16 mouse cellular contexts compared by ENCODE assay signal in the genomic region with DNA sequence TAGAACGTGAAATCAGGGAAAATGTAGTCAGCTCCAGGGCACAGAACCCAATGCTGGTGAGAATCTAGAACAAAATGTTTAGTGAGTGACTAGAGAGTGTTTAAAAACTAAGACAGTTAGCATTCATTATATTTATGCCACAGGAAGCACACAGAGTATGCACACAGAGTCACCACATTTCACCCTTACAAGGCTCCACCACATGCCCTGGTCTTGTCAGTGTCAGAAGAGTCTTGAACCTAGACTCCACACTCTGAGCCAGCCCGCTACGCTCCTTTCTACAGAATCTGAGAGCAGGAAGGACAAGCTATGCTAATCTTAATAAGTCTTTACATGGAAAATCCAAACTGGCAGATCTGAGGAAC.
"Had no signal": no experiment of that assay in that cellular context is flagged by ENCODE, and none has a peak within 500 bp of the region (broad histone marks: within the 10 kb centered on the region; RNA-seq: fewer than 3 reads in every experiment).

No protein-coding gene starts in this region.

- H3K27me3 ChIP-seq: kidney, embryonic 15.5 days; limb, embryonic 13.5 days; liver, embryonic 12.5 days; liver, embryonic 15.5 days; lung, embryonic 15.5 days; megakaryocyte, embryonic 14.5 days had no signal

- H3K9ac ChIP-seq: kidney, embryonic 15.5 days; limb, embryonic 13.5 days; liver, embryonic 12.5 days; liver, embryonic 15.5 days; lung, embryonic 15.5 days had no signal

- H3K4me3 ChIP-seq: kidney, embryonic 15.5 days; limb, embryonic 10.5 days; limb, embryonic 13.5 days; liver, embryonic 12.5 days; liver, embryonic 15.5 days; lung, embryonic 15.5 days; megakaryocyte, embryonic 14.5 days had no signal

- DNase-seq: kidney, adult 11 months; kidney, adult 8-10 months; kidney, postnatal 10 days; kidney, postnatal 36 days; liver; lung, adult 18-20 months; lung, postnatal 10 days; lung, postnatal 36 days; midbrain, embryonic 14.5 days had no signal

- H3K9me3 ChIP-seq: kidney, embryonic 15.5 days; limb, embryonic 10.5 days; liver, embryonic 15.5 days; lung, embryonic 15.5 days had no signal

- H3K27ac ChIP-seq: kidney, embryonic 15.5 days; limb, embryonic 10.5 days; limb, embryonic 13.5 days; liver, embryonic 12.5 days; liver, embryonic 15.5 days; lung, embryonic 15.5 days had no signal

- H3K4me1 ChIP-seq: kidney, embryonic 15.5 days; limb, embryonic 10.5 days; limb, embryonic 13.5 days; liver, embryonic 12.5 days; liver, embryonic 15.5 days; lung, embryonic 15.5 days; megakaryocyte, embryonic 14.5 days had no signal

- H3K36me3 ChIP-seq: kidney, embryonic 15.5 days; limb, embryonic 10.5 days; limb, embryonic 13.5 days; liver, embryonic 12.5 days; liver, embryonic 15.5 days; lung, embryonic 15.5 days had no signal
